Mouse (Mus musculus): ENCODE measurements around the gene Smad5. TPM values are rescaled to one million over a fixed set of nuclear protein-coding genes. Genes with fewer than 3 reads are reported as not detected.

Gene Smad5
- total and polyA plus RNA-seq, 3 experiments = 4.3 to 7.4 (median 4.4) TPM

DNA sequence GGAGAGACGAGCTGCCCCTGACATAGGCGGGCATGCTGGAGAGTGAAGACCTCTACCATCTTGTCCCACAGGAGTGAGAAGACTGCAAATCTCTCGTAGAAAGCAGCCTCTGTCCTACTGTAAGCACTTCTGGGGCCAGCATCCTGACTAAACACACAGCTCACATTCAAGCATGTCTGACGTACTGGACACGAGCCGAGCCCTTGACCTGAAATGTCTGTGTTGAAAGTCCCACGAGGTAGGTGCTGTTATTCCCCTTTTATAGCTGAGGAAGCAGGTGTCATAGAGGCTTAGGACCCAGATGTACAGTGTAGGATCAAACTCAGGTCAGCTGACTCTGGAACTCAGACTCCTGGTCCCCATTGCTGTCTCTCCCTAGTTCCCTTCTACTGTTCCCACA, 46.6 kb downstream of the Smad5 start:
- dilution Hi-C loops (cut with MboI; ENCODE audit: extremely low pct_ligation_motif_present, extremely low pct_unique_long_range_greater_than_20kb, low sequenced_read_pairs) = no loop called here
- Histone ChIP-seq H3K9ac (ENCODE audit: insufficient read depth, low read depth) (no peak overlapping the region), H3K4me2 (ENCODE audit: insufficient read depth, low read depth, poor library complexity, severe bottlenecking) (no peak overlapping the region), H3K79me2 (replicated peaks; ENCODE audit: control insufficient read depth, extremely low read depth, insufficient read depth, poor library complexity, severe bottlenecking) (no peaks in the 10 kb centered on the region), H3K36me3 (replicated peaks in 1 of 2; ENCODE audit: control insufficient read depth in 1 of 2, insufficient read depth in 1 of 2, low read length in 1 of 2) (peaks cover 0 to under 1% of the 10 kb centered on the region in 2 experiments), H3K4me3 (replicated peaks in 1 of 3; ENCODE audit: low read depth in 2 of 3, low read length in 2 of 3, poor library complexity in 1 of 3) (no peak overlapping the region), H3K27me3 (replicated peaks) (no peaks in the 10 kb centered on the region), H3K4me1 (ENCODE audit: control insufficient read depth in 1 of 2, insufficient read depth in 2 of 2) (no peaks in the 10 kb centered on the region), H3K9me3 (replicated peaks; ENCODE audit: low read length) (peaks cover 12% of the 10 kb centered on the region), H3K27ac (ENCODE audit: insufficient read depth, low read depth) (no peak overlapping the region)
- DNase-seq (ENCODE audit: extremely low read depth) = no peak
- no peak for TF ChIP-seq TBP (conservative IDR thresholded peaks at IDR 0.05; ENCODE audit: low read depth, low read length)
- TF ChIP-seq POLR2A (IDR thresholded peaks at IDR 0.05; ENCODE audit: low read depth, low read length) = no peak
- TF ChIP-seq CHD2 (IDR thresholded peaks at IDR 0.05; ENCODE audit: low read length) = no peak
- no peak for TF ChIP-seq SIN3A (IDR thresholded peaks at IDR 0.05; ENCODE audit: low read length)
- TF ChIP-seq JUND (conservative IDR thresholded peaks at IDR 0.05; ENCODE audit: low read depth, low read length) = no peak
- no peak for TF ChIP-seq HCFC1 (IDR thresholded peaks at IDR 0.05; ENCODE audit: low read depth, low read length)
- in situ Hi-C loops (cut with MboI; ENCODE audit: low pct_ligation_motif_present, low pct_unique_long_range_greater_than_20kb, low sequenced_read_pairs) = no loop called here

DNA sequence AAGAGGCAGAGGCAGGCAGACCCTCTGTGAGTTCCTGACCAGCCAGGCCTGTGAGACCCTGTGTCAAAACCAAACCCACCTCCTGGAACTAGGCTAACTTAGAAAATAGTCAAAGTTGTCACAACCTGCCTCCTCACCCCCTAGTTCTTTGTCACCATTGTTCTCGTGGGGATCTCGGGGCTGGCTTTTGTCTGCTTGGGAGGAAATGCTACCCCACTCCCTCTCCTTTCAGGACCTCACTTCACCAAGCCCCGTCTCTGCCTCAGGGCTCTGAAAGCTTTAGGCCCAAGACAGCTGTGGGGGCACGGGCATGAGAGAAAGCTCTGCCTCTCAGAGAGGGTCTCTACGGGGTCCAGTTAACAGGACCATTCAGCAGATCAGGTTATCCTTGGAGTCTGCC, 49.0 kb downstream of the Smad5 start:
- Histone ChIP-seq H3K9ac (ENCODE audit: insufficient read depth, low read depth) (no peak overlapping the region), H3K4me2 (ENCODE audit: insufficient read depth, low read depth, poor library complexity, severe bottlenecking) (no peak overlapping the region), H3K79me2 (replicated peaks; ENCODE audit: control insufficient read depth, extremely low read depth, insufficient read depth, poor library complexity, severe bottlenecking) (no peaks in the 10 kb centered on the region), H3K27me3 (replicated peaks) (no peaks in the 10 kb centered on the region), H3K4me3 (replicated peaks in 1 of 3; ENCODE audit: low read depth in 2 of 3, low read length in 2 of 3, poor library complexity in 1 of 3) (no peak overlapping the region), H3K4me1 (ENCODE audit: control insufficient read depth in 1 of 2, insufficient read depth in 2 of 2) (no peaks in the 10 kb centered on the region), H3K27ac (ENCODE audit: insufficient read depth, low read depth) (no peak overlapping the region), H3K9me3 (replicated peaks; ENCODE audit: low read length) (peaks cover 12% of the 10 kb centered on the region), H3K36me3 (replicated peaks in 1 of 2; ENCODE audit: control insufficient read depth in 1 of 2, insufficient read depth in 1 of 2, low read length in 1 of 2) (no peaks in the 10 kb centered on the region)
- dilution Hi-C loops (cut with MboI; ENCODE audit: extremely low pct_ligation_motif_present, extremely low pct_unique_long_range_greater_than_20kb, low sequenced_read_pairs) (no loop called here), in situ Hi-C loops (cut with MboI; ENCODE audit: low pct_ligation_motif_present, low pct_unique_long_range_greater_than_20kb, low sequenced_read_pairs) (no loop called here)
- TF ChIP-seq JUND (conservative IDR thresholded peaks at IDR 0.05; ENCODE audit: low read depth, low read length) = no peak
- DNase-seq (ENCODE audit: extremely low read depth) = no peak

DNA sequence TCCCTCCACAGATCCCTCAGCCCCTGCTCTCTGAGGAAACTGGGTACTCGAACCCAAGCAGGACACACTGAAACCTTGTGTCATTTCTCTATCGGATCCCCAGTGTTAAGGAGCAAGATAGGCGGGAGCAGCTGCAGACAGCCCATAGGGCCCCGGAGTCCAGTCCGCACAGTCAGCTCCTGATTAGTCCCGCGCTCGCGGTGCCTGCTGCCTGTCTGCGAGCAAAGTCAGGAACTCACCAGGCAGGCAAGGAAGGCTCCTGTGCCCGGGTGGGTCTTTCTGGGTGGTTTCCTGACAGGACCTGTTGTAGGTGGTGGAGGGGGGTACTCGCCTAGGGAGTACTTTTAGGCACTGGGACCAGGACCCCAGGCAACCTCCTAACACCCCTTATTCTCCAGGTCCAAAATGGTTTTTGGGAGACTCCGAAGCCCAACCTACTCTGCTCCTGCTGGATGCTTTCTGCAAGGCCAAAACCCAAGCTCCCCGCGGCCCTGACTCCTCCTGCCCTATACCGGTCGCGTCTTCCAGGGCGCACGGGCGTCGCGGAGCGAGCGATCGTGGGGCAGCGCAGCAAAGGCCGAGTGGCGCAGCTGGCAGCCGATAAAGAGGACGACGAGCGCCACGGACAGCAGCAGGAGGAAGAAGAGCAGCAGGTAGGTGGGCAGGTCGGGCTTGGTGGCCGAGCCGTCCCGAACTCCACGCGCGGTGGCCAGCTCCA, 49.8 kb downstream of the Smad5 start:
- TF ChIP-seq MXI1 (IDR thresholded peaks at IDR 0.05; ENCODE audit: low read depth, low read length) = no peak
- TF ChIP-seq UBTF (IDR thresholded peaks at IDR 0.05; ENCODE audit: low read depth, low read length) = no peak
- TF ChIP-seq RCOR1 (conservative IDR thresholded peaks at IDR 0.05; ENCODE audit: low read depth, low read length) = no peak
- TF ChIP-seq SMC3 (IDR thresholded peaks at IDR 0.05; ENCODE audit: low read depth, low read length) = no peak
- in situ Hi-C loops (cut with MboI; ENCODE audit: low pct_ligation_motif_present, low pct_unique_long_range_greater_than_20kb, low sequenced_read_pairs) = no loop called here
- no peak overlapping the region for H3K9ac ChIP-seq (ENCODE audit: insufficient read depth, low read depth)
- no peak overlapping the region for H3K27ac ChIP-seq (ENCODE audit: insufficient read depth, low read depth)
- peaks cover 12% of the 10 kb centered on the region for H3K9me3 ChIP-seq (replicated peaks; ENCODE audit: low read length)
- H3K79me2 ChIP-seq (replicated peaks; ENCODE audit: control insufficient read depth, extremely low read depth, insufficient read depth, poor library complexity, severe bottlenecking) = no peaks in the 10 kb centered on the region
- no peaks in the 10 kb centered on the region for H3K4me1 ChIP-seq (ENCODE audit: control insufficient read depth in 1 of 2, insufficient read depth in 2 of 2)
- H3K27me3 ChIP-seq (replicated peaks) = no peaks in the 10 kb centered on the region
- H3K4me2 ChIP-seq (ENCODE audit: insufficient read depth, low read depth, poor library complexity, severe bottlenecking) = no peak overlapping the region
- dilution Hi-C loops (cut with MboI; ENCODE audit: extremely low pct_ligation_motif_present, extremely low pct_unique_long_range_greater_than_20kb, low sequenced_read_pairs) = no loop called here
- no peak overlapping the region for H3K4me3 ChIP-seq (replicated peaks in 1 of 3; ENCODE audit: low read depth in 2 of 3, low read length in 2 of 3, poor library complexity in 1 of 3)
- no peaks in the 10 kb centered on the region for H3K36me3 ChIP-seq (replicated peaks in 1 of 2; ENCODE audit: control insufficient read depth in 1 of 2, insufficient read depth in 1 of 2, low read length in 1 of 2)
- DNase-seq (ENCODE audit: extremely low read depth) = no peak
